Mouse (Mus musculus) fibroblast of lung, adult 2 months (primary cell): Measurements from ENCODE around the gene Apc2.
"Not testable (repeated sequence)": the region's sequence is repeated elsewhere in the genome, so short reads cannot be mapped to it uniquely, and the experiment has no call there.

Source experiments
- DNase-seq: peaks from one replicate; pipeline ENCODE4 v3.0.0-alpha.2; 2011; ENCODE audit warnings: low read depth

Gene Apc2

DNA sequence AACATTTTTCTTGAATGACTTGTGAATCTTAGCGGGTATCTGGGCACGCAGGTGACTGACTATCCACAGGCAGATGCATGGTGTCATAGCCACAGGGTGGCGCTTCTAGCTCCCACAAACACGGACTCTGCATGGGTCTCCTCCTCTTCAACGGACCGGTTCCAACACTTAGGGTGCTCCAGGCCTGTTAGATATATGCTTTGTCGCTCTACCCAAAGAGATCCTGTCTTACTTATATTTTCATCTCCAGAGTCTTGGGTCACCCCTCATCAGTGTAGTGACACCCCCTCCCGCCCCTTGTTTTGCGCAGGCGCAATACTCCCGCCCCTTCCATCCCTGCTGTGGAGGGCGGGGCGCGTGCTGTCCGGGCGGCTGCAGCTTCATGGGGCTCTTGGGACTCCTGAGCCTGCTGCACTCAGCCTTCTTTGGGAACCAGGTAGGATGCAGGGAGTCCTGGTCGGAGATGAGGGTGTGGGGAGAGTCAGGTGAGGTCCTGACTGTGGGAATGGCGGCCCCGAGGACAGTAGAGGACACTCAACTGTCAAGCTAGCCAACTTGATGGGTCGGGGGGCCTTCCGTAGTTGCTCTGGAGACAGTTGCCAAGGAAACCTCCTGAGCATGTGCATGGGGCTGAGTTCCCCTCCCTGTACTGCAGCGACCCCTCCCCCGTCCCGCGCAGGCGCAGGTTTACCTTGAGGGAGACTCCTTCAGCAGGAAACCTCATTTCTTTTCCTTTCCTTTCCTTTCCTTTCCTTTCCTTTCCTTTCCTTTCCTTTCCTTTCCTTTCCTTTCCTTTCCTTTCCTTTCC, at the start of gene Apc2:
Apc2 (plus strand) TSS at position 360 of the 808 bp plus-strand sequence.
- DNase-seq: peak; percentile 41

DNA sequence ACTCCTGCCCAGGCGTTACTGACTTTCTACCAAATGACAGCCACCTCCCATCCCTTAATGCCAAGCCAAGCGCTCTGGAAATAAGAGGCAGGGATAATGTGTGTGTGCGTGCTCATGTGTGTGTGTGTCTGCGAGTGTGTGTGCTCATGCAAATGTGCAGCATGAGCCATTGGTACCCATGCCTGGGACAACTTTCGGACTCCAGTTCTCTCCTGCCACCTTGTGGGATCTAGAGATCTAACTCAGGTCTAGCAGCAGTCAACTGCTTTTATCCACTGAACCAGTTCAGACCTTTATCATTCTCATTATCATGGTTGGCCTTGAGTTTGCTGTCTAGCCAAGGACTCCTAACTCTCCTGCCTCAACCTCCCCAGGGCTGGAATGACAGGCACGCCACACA, 47.9 kb upstream of the Apc2 start:
- no peak for DNase-seq

DNA sequence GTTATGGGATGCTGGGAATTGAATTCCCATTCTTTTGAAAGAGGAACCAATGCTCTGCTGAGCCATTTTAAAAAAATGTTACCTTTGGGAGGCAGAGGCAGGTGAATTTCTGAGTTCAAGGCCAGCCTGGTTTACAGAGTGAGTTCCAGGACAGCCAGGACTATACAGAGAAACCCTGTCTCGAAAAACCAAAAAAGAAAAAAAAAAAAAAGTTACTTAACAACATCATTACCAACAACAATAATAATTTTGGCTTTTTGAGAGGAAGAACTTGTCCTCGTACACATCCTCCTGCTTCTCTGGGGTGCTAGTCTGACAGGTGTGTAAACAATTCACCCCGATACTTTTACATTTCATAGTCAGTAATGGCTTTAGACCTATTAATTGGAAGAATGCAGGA, 47.3 kb upstream of the Apc2 start:
- DNase-seq: not testable (repeated sequence)

DNA sequence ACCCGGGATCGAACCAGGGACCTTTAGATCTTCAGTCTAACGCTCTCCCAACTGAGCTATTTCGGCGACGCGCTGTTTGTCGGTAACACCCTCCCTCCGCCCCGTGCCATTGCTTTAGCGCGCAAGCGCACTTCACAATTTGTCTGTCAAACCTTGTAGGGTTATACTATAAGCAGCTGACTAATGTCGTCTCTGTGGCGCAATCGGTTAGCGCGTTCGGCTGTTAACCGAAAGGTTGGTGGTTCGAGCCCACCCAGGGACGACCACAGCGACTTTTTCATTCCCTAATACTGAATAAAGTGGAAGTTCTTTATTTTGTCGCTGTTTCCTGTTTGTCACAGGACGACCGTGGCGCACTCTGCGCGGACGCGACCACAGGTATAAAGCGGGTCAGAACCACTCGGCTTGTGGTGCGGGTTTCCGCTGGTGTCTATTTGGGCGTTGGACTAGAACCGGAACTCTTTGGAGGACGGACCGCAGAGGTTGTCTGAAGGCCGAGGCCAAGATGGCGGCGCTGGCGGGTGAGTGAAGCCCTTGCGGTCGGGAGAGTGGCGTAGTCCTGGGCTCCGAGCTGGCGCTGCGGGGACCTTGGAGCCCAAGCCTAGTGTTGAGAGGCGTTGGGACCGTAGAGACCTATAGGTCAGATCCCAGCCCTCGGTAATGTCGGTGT, 46.7 kb upstream of the Apc2 start, which contains the start of gene Ndufs7:
Ndufs7 (plus strand) TSS at position 151 of the 670 bp plus-strand sequence.
- peak; percentile 88 for DNase-seq

DNA sequence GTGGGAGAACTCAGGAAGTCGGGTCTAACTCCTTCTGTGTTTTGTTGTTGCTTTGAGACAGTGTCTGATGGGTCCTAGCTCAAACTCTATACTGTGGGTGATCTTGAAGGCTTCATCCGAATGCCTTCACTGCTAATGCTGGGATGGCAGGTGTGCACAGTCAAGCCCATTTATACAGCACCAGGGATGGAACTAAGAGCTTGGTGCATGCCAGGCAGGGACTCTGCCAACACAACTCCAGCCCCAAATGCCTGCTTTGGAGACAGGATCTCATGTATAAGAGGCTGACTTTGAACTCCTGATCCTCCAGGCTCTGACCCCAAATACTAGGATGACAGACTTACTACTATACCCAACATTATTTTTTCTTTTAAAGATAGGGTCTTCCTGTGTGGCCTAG, 45.7 kb upstream of the Apc2 start:
- DNase-seq: no peak

DNA sequence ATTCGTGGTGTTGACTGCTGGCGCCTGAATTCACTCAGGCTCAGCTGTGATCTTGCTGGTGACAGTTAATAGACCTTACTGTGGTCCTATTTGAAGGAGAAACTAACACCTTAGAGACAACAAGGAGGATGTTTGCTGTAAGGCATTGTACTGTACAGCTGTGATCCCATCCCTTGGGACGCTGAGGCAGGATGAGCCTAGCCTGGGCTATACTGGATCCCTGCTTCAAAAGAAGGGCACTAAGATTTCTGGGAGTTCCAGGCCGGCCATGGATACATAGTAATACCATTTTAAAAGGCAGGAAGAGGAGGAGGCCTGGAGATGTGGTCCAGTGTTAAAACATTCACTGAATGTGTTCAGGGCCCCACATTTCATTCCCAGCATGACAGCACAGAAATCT, 45.2 kb upstream of the Apc2 start:
- no peak for DNase-seq

DNA sequence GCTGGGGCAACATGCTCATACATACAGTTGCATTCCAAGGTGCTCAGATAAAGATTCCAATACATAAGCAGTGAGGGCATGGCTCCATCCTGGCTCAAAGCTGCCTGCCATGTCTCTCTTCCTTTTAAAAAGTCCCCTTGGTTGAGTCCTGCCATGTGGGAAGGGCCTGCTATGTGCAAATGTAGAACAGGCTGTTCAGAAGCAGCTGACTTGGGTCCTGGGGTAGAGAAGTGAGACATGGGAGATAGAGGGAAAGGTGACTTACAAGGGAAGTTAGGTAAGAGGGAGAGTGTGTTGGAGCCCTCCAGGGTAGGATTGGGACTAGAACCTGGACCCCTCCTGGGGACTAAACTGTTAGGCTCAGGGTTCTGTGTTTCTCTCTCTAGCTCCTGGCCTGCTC, 43.8 kb upstream of the Apc2 start:
- DNase-seq: no peak

DNA sequence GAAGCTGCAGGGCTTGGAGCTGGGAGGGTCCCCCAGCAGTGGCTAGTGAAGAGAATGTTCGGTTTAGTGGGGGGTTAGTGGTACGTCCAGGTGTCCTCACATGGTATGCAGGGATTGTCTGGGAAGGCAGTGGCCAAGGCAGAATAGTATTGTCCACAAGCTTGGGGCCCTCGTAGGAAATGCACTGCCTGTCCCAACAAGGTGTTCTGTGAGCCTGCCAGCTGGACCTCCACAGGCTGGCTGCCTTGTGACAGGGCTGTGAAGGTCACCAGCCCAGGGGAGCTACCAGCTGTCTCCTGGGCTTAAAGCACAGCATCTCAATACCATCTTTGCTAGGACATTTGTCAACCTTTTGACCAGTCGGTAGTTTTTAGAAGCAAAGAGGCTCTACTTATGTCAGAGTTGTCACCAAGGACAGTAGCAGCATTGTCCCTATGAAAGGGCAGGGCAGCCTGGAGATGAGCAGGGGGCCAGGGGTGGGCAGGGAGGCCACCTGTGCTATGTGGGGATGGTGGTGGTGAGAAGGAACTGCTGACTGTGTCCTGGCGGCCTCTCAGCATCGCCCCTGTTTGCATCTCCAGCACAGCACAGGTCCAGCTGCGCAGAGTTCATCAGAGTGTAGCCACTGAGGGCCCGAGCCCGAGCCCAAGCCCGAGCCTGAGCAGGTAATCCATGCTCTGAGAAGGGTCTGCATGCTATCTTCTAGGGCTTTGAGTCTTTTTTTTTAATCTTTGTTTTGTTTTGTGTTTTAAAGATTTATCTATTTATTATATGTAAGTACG, 43.1 kb upstream of the Apc2 start:
- DNase-seq: no peak

DNA sequence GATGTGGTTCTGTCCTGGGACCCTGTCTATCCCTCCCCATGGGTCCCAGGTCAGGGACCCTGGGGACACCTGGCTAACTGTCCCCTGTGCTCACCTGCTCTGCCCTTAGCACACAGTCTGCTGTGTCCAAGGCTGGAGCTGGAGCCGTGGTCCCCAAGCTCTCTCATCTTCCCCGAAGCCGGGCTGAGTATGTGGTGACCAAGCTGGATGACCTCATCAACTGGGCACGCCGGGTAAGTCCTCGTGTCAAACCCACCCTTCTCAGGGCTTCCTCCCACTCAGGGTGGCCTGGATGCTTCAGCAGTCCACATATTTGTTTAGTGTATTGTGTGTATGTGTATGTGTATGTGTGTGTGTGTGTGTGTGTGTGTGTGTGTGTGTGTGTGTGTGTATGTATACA, 42.2 kb upstream of the Apc2 start:
- DNase-seq: no peak

DNA sequence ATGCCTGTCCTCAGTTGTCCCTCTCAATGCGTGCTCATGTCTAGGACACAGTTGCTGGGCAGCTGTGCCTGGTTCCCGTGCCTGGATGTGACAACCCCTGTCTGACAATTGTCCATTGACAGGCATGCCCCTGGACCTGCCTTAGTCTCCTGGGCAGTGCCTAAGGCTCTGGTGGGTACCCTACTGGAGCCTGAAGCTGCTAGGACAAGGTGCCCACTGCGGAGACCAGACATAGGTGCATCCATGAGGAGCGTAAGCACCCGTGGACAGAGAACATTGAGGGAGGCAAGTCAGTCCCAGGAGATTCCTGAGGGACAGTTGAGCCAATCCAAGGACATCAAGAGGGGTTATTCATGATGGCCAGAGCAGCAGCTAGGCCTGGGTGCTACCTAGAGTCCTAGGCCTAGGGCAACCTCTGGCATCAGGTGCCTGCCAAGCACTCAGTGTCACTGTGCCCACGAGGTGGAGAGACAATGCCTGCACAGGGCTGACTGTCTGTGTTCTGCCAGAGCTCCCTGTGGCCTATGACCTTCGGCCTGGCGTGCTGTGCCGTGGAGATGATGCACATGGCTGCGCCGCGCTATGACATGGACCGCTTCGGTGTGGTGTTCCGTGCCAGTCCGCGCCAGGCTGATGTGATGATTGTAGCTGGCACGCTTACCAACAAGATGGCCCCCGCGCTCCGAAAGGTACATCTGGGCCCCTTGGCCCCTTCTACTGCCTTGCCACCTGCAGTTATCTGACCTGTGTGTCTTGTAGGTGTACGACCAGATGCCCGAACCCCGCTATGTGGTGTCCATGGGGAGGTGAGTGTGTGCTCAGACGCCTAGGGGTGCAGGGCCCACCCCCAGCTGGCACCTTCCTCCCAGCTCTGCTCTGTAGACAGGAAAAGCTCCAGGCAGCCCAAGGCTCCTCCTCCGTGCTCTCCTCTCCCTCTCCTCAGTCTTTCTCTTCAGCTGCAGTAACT, 41.2 kb upstream of the Apc2 start:
- DNase-seq: no peak

DNA sequence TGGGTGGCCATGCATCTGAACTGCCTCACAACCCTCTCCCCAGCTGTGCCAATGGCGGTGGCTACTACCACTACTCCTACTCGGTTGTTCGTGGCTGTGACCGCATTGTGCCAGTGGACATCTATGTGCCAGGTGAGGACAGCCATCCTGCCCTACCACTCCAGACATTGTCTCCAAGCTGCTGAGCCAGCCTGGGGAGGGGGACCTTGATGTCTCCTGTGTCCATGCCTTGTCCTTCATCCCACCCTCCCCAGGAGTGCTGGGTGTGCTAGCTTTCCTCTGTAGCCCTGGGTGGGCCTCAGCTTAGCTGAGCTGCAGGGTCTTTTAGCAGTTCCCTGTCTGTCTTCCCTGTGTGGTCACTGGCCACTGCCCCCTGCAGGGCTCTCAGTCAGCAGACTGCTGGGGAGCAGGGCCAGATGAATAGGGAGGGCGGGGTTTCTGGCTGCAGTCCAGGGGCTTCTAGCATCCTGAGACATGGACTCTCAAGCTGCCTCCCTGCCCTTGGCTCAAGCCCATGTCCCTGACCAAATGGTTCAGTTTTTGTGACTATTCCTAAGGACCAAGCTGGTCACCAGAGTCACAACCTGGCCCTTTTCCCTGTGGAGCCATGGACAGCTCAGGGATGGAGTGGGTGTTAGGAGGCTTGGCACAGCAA, 39.8 kb upstream of the Apc2 start:
- DNase-seq: no peak

DNA sequence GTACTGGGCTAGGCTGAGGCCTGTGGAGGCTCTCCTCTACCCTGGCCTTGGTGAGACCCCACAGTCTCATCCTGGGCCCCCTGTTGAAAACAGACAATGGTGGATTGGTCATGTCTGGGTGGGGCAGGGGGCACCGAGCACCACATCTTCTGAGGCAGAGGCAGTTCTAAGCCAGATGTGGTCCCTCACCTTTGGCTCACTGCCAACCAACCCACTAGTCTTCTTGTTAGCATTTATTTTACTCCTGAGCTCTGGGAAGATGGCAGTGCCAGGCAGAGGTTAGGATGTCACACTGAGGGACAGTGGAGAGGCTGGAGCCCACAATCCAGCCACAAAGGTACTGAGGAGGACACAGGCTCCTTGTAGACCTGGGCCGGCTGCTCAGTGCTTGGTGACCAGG, 37.8 kb upstream of the Apc2 start:
- no peak for DNase-seq

DNA sequence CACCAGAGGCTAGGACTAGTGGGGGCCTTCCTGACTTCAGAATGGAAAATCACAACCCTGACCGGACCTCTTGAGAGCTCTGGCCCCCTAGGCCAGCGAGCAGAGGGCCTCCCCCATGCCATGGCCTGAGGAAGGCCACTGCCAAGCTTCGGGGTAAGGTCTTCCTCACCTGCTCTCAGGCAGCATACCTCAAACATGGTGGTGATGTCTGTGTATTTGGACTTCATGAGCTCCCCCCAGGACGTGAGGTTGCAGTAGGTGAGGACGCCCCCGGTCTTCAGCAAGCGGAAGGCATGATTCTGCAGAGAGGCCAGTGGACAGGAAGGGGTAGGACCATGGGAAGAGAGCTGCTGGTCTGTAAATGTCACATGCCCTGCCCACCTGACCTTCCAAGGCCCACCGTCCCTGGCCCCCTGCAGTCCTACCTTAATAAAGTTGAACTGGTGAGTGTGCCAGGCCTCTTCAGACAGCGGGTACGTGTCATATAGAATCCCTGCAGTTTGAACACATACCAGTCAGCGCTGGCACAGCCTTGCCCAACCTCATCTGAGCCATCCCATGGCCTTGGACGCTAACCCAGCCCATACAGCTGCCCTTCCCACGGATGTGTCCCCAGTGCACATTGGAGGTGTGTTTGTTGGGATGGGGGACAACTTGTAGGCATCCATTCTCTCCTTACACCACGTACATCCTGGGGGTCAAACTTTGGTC, 36.9 kb upstream of the Apc2 start:
- DNase-seq: no peak

DNA sequence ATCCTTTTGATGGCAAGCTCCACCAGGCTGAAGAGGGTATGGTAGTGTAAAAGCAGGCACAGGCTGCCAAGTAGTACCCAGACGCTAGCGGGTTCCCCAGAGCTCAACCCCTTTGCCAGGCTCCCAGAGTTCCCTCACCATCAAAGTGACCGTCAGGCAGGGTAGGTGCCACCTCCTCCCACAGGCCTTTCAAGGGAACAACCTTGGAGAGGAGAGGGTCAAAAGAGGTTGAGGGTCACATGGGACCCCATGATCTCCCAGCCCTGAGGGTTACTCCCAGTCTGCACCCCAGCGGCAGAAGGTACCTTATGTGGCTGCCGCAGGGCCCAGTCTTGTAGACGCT, 36.3 kb upstream of the Apc2 start:
- DNase-seq: no peak

DNA sequence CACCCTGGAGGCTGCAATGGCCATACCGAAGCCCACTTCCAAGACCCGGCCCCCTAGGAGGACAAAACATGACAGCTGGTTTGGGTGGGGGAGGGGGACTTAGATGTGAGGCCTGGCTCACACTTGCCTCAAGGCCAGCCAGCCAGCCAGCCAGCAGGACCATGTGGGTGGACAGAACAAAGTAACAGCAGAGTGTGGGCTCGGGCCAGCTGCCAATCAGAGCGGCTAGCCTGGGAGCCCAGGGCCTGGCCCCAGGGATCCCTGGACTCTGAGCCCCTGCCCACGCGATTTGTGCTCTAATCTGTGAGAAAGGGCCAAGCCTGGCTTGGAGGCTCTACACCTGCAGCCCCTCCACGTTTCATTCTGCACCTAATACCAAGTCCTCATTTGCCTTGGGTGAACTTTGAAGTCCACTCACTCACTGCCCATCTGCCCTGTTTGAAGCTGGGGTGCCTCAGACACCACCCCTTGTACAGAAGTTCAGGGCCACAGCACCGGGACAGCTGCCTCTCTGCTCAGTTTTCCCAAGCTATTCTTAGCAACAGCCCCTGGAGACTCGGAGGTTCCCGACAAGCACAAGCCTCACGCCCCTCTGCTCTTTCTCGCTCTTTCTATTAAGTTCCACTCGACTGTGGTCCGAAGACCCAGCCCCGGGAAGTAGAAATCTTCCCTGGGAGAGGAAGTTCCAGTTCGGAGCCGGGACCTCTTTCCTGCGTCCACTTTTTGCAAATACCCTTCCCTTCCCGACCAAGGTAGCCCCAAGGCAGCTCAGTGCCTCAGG, 35.7 kb upstream of the Apc2 start:
- peak; percentile 61 for DNase-seq

DNA sequence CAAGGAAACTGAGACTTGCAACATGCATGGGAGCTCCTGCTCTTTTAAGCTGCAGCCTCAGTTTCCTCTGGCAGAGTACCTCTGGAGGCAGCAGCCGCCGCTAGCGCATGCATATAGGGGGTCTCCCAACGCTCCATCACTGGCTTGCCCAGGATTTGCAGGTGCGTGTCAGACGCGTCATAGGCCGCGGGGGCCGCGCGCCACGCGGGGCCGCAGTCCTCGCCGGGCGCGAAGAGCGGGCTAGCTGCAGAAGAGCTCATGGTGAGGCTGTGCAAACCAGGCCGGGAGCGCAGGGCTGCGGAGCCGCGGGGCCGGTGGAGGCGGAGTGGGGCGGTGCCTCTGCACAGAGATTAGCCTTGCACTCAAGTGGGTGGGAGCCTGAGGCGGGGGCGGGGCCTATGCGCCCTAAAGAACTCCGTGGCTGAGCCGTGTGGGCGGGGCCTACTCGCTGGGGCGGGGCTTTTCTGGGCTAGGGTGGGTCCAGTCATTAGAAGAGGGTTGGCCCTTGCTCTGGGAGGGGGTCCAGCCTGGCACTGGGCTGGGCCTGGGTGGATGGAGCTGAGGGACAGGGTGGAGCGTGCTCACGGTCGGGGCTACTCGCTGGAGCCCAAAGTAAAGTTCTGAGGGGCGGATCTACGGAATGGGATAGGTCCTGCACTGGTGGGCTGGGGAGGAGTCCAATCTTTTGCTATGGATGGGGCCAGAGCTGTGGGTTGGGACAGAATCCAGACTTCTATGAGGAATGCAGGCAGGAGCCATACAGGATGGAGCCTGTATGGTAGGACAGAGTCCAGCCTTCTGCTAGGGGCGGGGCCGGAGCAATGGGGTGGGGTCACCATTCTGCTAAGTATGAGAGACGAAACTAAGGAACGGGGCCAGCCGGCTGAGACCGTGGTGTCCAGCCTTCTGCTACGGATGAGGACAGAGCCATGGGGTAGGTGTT, 34.9 kb upstream of the Apc2 start, which contains the start of the genes Gamt and Dazap1:
Gamt (minus strand) TSS at position 371 of the 943 bp plus-strand sequence.
Dazap1 (plus strand) TSS at position 845 of the 943 bp plus-strand sequence.
- DNase-seq: peak; percentile 98

DNA sequence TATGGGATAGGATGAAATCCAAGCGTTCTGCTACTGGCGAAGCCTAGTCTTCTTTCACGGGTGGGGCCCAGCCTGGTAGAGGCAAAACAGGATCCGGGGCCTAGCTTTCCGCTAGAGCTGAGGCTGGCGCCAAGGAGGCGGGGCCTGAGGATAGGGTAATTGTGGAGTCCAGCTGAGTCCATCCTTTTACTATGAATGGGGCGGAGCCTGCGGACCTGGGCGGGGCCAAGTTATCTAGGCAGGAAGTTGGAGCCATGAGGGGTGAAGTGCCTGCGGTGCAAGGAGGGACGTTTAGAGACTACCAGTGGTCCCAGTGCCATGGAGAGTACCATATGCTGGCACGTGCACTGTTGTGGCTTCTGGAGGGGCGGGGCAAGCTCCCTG, 34.2 kb upstream of the Apc2 start:
- DNase-seq: peak; percentile 94

DNA sequence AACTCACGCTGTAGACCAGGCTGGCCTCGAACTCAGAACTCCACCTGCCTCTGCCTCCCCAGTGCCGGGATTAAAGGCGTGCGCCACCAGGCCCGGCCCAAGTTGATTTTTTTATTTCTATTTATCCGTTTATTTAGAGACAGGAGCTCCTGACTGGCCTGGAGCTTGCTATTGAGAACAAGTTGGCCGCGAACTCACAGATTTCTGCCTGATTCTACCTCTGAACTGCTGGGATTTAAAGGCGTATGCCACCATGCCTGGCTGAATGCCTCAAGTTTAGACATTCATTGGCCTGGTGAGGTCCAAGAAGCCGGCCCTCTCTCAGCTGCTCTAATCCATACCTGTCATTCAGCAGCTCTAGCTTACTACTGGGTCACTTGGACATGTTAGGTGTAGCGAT, 33.6 kb upstream of the Apc2 start:
- DNase-seq: no peak
